Mouse (Mus musculus) heart, adult 9 months (tissue): Measurements from ENCODE around the gene Prom1.

Source experiments
- DNase-seq, 2 experiments: peaks; one replicate each; pipeline ENCODE4 v3.0.0; 2022; ENCODE audit warnings: low spot score in 2 of 2

Gene Prom1

GRCm38 (mm10) chr5:44081108-44081507, 20.7 kb downstream of the Prom1 start:
- DNase-seq = peak in 1 of 2 experiments; percentile 26

GRCm38 (mm10) chr5:44080276-44081054, 21.4 kb downstream of the Prom1 start:
- no peak for DNase-seq

DNA sequence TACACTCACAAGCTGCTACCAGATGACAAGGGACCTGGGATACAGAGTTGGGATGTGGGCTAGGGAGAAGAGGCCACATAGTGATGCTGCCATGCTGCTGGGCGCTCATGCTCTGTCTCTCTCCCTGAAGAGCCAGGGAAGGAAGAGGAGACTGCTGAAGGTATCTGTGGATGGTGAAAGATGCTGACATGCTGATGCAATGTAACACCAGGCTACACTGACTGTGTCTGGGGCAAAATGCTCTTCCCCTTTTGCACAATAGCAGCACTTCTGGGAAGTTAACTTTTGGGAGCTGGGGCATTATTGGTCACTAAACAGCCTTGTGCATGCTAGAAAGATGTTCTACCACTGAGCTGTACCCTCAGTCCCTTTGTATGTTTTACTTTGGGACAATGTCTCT, 26.4 kb downstream of the Prom1 start:
- no peak for DNase-seq

DNA sequence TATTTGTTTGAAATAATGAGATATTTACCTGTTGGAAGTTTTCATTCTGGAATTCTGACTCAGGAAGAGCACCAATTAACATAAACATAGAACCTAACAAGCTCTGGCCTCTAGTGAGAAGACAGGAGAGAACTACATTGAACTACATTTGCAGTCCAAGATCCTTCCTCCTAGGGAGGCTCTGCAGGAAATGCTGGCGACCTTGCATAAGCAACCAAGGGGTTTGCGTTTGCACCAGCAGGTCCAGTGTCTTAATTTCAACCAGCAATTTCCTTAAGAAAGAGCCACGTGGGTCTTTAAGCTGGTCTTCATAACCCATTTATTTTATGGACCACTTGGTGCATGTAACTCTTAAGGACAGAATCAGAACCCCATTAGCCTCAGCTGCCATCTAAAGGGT, 28.2 kb downstream of the Prom1 start:
- no peak for DNase-seq

- DNase-seq = no peak
Observed at GRCm38 (mm10) chr5:44070529-44071133, 31.2 kb downstream of the Prom1 start.

- DNase-seq = no peak
Observed at GRCm38 (mm10) chr5:44058258-44058657, 43.6 kb downstream of the Prom1 start.

DNA sequence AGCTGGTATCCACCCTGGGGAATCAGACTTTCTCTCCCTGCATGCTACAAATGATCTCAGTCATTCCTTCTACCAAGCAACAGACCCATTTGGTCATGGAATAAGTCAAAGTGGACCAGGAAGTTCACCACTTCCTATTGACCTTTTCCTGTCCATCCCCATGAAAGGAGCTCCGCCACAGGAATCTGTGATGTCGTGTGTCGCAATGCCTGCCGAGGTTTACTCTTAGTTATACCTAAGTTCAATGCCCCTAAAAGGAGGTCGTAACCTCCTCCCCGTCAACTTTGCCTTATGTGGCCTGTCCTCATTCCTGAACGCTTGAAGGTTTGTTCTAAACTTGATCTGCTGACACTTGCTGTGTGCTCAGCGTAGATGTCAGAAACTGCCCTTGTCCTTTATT, 51.6 kb downstream of the Prom1 start:
- DNase-seq = peak in 1 of 2 experiments; percentile 2

- DNase-seq = no peak
Observed at GRCm38 (mm10) chr5:44049395-44049976, 52.3 kb downstream of the Prom1 start.

DNA sequence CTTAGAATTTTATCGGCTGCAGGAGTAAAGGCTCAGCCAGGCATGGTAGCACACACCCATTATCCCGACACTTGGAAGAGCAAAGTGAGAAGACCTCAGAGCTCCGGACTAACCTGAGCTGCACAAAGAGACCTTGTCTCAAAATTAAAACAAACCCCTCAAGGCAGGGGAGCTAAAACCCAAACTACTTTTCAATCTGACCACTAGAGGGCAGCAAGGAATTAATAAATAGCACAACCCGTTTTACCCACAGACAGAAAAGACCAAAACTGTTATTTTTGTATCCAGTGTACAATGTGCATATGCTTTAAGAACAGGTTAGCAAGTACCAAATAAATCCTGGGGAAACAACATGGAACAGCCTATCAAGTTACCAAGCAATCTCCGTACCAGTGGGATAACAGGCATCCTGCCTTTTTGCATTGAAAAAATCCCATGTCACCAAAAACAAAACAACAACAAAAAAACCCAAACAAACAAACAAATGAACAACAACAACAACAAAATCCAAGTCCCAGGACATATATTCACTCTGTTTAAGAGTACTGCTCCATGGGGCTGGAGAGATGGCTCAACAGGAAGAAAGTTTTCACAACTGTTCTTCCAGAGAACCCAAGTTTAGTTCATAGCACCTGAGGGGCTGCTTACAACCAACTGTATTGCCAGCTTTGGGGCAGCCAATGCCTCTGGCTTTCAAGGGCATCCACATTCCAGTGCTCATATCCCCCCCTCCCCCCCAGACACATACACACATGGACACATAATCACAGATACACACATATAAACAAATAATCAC, 53.1 kb downstream of the Prom1 start:
- peak in 1 of 2 experiments; percentile 6 for DNase-seq

DNA sequence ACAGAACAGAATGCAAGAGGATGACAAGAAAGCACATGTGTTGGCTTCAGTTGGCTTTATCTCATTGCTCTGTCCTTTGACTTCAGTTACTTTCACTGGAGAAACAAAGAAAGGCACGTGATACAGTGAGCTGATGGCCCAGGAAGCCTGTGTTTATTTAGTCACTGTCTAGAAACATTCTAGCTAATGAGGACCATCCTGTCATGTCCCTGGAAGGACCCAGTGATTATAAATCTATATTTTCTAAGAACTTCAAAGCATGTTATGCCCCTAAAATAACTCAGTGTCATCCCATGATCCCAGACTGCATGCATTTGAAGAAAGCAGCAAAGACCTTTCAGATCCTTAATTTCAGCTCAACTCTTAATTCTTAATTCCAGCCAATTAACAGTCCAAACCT, 60.1 kb downstream of the Prom1 start:
- DNase-seq = no peak

GRCm38 (mm10) chr5:44041056-44041455, 60.8 kb downstream of the Prom1 start:
- no peak for DNase-seq

DNA sequence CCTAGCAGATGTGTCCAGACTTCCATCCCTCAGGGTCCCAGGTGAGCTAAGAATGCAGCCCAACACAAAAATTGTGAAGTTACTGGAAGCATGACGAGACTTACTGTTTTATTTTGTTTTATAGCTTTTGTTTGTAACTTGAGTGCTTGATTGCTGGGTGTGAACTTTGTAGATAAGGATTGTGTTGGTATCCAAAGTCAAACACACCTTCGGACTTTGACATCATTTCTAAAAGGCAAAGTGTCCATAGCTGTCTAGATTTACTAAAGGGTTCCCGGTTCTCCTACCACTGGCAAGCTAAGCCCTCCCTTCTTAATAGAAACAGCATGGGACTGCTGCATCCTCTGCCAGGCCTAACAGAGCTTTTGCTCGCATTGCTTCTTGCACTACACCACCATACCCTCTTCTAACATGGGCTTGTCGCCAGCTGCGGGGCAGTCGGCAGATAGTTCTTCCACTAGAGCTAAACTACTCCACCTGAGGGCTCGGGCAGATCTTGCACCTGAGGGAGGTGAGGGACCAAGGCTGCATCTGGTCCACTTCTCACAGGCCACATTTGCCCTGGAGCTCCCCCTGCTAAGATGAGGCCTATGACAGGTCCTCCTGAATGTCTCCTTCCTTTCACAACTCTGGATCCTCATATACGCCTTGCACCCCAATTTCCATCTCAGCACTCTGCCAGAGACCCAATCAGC, 103.4 kb downstream of the Prom1 start:
- DNase-seq = no peak

- DNase-seq = no peak
Observed at GRCm38 (mm10) chr5:43997626-43998025, 104.2 kb downstream of the Prom1 start.

- DNase-seq = no peak
Observed at GRCm38 (mm10) chr5:43996162-43996561, 105.7 kb downstream of the Prom1 start.

DNA sequence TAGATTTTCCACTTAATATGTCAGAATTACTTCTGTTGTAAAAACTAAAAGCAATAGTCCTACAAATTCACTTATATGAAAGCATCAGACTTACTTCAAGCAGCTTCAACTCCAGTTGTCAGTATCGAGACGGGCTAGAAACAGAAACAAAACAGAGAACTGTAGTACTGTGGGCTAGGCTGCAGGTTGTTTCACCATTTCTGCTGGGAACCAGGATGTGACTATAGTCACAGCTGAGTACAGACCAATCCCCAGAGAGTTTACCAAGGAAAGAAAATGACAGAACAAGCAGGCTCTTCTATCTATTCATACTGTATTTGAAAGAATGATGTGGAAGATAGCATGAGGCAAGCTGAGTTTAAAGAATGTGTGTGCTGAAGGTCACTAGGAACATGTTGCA, 106.9 kb downstream of the Prom1 start:
- DNase-seq = no peak

DNA sequence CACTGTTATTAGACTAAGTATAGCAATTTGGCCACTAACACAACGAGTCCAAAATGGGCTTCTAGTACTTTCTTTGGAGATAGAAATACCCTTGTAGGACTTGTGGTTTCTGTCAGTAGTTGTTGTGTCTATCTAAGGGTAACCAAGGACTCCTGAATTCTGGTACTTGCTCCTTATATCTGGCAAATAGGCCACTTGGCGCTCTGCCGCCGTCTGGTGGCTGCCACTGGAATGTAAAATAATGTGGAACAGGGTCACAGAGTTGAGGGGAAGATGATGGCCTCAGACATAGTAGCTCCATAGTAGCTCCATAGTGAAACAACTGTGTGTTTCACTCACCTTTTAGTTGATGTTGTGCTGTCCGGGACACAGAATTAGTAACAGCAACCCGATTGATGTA, 111.5 kb downstream of the Prom1 start:
- DNase-seq = peak in 1 of 2 experiments; percentile 9

GRCm38 (mm10) chr5:43989017-43989416, 112.8 kb downstream of the Prom1 start:
- DNase-seq = no peak

GRCm38 (mm10) chr5:43986212-43986611, 115.6 kb downstream of the Prom1 start:
- DNase-seq = no peak

DNA sequence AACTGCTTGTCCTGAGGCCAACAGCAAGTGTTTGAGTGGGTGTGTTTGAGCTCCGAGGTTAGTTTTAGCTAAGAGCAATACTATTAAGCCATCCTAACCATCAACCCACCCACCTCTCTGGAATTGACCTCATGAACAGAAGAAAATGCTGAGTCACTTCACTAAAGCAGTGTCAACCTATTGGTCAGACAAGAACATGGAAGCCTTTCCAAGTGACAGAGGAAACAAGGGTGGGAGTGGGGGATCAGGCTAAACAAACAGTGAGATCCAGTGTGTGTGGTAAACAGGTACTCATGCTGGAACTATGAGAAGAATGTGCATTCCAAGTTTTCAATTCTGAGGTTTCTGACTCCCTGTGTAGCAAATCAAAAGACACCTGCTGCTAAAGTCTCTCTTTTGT, 118.9 kb downstream of the Prom1 start:
- DNase-seq = no peak

- no peak for DNase-seq
Observed at GRCm38 (mm10) chr5:43981620-43982019, 120.2 kb downstream of the Prom1 start, which contains the start of gene Fgfbp1. TSS of gene Fgfbp1 (minus strand) at chr5:43981779.

DNA sequence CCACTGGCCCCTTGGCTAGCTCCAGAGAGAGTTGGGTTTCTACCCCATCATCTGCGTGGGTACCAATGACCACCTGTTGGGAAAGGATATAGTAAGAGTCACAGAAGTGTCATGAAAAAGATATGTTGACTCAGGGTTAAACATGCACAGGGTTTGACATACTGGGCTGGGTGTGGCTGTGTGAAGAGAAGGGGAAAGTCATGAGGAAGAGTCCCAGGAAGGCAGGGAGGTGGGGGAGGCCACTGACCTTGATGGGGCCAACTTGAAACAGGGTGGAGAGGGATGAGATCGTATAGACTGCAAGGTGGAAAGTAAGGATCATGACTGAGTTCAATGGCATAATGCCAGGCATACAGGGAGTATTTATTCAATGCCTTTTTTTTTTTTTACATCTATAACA, 121.4 kb downstream of the Prom1 start:
- DNase-seq = no peak
